Mouse (Mus musculus): ENCODE data around the gene Mospd2.

Gene Mospd2

DNA sequence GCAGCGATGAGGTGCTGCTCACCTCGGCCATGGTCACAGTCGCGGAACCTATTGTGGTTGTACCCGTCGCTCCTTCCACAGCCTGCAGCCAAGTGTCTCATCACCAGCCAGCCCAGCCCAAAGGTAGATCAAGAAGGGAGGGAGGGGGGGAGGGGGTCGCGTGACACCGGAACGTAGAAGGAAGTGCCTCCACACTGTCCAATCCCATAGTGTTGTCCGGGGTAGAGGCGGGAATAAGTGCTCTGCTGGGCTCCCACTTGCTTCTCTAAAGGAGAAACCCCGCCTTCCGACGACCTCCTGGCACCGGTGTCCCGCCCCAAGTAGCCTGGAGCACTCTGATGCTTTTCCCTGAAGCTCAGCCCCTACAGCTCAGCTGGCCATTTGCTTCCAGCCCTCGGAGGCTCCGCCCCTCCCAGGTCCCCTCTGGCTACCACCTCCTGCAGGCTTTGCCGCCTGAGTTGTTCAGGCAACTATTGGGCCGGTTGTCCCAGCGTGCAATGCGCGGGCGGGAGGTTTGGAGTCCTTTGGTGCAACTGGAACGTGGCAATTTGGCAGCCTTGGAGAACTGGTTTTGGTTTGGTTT lies at the start of gene Mospd2, which contains the start of gene Fancb:
TSS of gene Mospd2 (minus strand) at position 183 of the 583 bp plus-strand sequence.
TSS of gene Fancb (plus strand) at position 400 of the 583 bp plus-strand sequence.
- DNase-seq (ENCODE audit: low read depth) = peak; percentile 96

DNA sequence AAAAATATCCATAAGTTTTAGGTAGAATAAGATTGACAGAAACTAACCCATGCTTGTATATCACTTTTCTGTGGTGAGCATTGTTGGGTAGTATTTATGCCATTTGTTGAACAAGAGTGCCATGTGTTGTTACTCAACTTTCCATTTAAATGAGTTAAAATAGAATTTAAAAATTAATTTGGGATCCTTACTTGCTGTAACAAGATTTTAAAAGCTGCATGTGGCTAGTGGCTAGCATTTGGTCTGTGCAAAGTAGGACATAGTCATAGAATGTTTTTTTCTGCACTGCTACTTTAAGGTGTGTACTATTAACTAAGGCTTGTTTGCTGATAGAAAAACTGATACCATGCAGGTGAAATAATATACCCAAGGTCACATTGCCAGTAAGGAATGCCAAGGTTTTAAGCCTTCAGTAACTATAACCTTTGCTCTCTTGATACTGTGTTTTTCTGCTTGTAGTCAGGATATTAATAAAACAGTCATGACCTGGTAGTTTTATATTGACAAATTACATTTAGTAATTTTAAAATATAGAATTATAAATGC lies 24.7 kb upstream of the Mospd2 start, which contains the start of gene Gm17604:
TSS of gene Gm17604 (minus strand) at position 51 of the 546 bp plus-strand sequence.
- DNase-seq (ENCODE audit: low read depth) = no peak

DNA sequence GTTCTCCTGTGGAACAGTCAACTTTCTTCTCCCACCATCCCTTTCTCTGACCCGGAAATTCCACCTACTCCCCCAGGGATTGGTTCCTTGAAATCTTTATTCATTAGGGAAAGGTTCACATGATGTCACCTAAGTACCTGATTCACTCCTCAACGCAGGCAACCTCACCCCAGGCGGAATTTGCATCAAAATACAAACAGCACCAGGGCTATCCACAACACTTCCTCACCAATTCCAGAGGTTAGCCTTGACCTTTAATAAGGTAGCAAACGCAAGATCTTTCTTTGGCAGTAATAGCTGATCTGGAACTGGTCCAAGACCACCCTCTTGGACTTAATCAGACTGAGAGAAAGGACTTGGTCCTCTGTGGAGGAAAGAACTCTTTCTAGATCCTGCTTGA lies 23.0 kb upstream of the Mospd2 start:
- DNase-seq (ENCODE audit: low read depth) = no peak

DNA sequence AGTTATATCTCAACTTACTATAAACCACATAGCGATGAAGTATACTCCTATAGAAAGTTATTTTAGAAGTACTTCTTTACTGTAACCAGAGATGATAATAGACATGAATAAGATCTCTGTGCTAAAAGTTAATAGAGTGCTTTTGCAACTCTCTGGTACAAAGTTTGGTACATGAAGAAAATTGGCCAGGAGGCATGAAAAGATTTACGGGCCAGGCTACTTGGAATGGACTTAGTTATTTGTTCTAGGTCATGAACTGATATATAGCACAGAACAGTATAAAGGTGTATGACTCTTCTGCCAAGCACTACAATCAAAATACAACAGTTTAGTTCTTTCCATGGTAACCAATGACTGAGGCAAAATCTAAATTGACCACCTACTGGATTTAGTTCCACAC lies 1.3 kb downstream of the Mospd2 start:
- DNase-seq (ENCODE audit: low read depth) = no peak

DNA sequence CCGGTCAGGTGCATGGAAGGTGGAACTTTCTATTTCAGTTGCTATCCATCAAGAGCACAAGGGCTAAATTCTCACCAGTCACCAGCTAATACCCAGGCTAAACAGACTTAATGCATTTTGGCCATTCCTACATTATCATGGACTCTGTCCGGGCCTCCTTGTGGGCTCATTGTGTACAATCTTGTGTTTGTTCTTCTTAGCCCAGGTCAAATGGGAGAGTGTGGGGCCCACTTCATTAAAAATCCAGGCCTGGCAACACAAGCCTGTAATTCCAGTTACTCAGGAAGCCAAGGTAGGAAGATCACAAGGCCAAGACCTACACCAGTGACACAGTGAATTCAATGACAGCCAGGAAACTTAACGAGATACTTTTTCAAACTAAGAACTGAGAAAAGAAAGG lies 9.0 kb downstream of the Mospd2 start:
- DNase-seq (ENCODE audit: low read depth) = no peak

DNA sequence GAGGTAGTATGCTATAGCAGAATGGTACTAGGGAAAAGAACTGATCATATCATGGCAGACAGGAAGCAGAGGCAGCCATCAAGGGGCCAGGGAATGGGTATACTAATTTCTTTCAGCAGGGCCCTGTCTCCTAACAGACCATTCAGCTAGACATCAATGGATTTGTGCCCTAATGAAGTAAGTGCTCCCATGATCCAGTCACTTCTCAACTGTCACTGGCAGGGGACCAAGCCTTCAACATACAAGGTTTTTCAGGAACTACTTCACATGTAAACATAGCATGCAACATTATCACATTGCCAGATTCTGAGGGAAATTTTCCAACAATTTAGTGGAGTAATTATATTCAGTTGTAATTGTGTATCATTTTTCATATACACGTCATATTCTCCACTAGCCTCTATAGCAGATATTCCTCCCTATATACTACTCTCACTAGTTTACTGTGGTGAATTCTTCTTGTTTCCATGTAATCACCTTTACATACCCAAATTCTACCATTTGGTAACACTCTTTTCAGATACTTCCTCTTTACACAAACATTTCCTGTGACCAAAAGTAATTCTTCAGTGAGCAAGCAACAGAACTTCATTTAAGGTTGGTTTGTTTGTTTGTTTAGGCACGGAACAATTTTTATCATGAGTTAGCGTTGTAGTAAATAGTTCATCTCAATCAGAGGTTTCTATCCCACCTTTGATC lies 14.3 kb downstream of the Mospd2 start:
- DNase-seq (ENCODE audit: low read depth) = no peak

DNA sequence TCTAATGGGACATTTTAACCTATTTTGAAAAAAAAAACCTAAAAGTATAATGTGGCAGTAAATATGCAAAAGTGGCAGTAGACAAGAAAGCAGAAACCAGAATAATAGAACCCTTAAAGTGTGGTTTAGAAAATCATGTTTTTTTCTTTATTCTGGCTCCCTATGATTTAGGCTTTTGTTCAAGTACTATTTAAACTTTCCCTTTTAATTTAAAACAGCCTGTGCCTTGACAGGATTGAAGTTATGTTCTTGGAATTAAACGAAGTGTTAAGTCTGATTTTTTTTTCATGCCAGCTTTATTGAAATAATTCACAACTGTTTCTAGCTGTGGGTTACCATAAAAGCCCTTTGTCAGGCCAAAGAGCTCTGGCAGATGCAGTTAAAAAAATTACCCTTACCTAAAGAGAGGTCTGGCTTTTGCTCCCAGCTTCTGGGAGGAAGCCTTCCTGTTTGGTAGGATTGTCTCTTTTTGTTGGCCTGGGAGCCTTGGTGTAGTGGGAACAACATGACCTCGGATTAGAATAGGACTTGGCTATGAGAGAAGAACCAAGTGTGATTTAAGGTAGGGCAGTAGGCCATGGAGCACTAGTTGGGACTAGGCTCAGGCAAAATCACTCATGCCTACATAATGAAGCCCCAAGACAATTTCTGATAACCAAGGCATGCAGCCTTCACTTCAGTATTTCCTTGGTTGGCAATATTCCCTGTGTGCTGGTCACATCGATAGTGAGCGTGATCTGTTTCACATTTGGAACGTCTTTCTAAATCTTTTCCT lies 27.4 kb downstream of the Mospd2 start:
- DNase-seq (ENCODE audit: low read depth) = no peak

DNA sequence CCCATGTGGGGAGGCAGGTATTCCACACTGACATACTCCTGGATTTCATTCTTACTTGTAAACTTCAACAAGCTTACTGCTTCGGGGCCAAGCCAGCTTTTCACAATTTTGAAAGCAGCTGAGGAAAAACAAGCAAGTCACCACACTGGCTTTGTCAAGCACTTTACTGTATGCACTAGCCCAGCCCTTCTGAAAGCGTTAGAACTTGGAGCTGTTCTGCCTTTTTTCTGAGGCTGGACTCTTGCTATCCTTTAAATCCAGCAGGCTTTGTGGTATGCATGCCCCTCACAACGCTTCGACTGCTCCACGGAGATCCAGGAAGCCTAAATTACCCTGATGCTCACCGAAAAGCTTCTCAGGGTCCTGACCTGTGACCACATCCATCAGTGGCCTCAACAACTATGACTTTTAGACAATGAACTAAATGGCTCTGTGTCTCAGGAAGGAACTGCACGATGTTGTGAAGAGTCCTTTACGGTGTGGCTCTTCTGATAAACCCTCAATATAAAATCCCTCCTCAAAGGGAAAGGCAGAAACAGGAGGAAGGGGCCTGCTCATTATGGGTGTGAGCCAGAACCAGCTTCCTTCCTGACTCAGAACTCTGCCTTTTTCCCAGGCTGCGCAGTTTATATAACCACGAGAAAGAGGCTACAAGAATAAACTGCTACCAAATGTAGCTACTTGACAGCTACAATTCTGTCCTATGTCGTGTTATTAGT lies 28.2 kb downstream of the Mospd2 start:
- peak; percentile 69 for DNase-seq (ENCODE audit: low read depth)

DNA sequence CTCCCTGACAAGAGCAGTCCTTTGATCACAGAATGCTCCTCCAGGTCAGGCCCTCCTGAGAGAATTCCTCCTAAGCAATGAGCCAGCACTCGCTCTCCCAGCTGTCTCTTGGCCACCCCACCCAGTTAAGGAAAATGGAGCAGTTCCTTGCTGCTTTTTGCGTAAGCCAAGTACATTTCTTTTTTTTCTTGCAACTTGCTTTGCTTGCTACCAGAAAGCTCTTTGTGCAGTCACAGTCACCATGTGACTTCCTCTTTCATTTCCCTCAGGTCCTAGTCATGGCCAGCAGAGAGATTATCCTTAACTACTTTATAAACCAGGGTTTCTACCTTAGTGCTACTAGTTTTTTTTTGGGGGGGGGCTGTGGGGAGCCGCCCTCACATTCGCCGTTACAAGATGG lies 38.6 kb downstream of the Mospd2 start:
- peak; percentile 15 for DNase-seq (ENCODE audit: low read depth)

DNA sequence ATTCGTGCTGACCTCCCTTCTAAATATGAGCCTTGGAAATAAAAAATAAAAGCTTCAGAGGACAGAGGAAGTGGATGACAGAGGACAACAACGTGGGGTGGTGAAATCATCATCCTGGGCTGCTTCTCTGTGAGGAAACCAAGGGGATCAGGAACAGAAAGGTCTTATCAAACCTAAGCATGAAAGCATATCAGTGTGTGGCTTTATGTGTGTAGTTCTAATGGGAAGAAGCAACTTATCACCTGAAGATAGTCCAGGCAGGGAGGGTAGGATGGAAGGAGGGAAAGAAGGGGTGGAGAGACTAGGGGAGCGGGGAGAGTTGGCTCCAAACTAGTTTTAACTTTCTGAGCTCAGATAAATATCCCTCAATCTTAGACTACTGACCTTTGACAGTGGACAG lies 67.2 kb downstream of the Mospd2 start:
- DNase-seq (ENCODE audit: low read depth) = no peak

DNA sequence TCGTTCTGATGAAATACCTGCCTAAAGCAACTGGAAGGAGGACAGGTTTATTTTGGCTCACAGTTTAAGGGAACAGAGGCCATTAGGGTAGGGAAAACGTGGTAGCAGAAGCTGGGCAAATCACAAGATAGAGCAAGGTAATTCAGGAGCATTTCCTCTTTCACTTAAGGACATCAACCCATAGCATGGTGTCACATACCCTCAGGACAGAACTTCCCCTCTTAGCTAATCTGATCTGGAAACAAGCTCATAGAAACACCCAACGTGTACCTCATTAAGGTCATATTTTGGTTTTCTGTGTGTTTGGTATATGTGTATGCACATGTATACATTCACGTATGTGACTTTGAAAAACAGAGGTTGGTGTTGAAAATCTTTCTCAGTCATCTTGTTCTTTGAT lies 68.0 kb downstream of the Mospd2 start:
- DNase-seq (ENCODE audit: low read depth) = no peak

DNA sequence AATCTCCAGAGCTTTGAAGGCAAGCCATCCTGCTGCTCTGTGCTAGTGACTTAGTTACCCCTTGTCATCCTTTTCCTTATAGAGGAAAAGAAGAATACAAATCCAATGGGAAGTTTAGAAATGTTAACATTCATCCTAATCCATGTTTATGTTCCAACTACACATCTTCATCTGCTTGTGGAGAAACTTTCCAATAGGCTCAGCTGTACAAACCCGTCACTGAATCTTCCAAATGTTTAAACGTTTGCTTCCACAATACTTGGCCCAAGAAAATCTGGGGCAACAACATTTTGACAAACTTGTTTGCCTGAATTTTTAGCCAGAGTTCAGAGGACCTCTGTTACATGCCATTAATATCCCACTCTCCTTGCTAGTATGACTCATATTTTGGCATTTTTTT lies 78.3 kb downstream of the Mospd2 start:
- DNase-seq (ENCODE audit: low read depth) = no peak

DNA sequence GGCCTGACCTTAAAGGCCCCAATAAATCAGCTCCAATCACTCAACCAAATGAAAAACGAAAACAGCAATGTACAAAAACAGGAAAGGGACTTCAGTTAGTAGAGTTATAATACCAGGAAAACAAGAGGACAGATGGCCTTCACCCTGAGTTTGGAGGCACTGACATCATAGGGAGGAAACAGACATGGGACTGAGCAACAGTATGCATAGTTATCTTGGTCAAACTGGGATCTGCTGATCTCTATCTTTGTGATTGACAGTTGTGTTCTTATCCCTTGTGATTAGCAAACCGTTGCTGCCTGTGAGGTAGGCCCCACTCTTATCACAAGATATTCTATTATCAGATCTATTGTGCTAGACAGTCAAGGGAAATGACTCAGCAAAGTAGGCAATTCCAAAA lies 80.4 kb downstream of the Mospd2 start:
- DNase-seq (ENCODE audit: low read depth) = peak; percentile 87

DNA sequence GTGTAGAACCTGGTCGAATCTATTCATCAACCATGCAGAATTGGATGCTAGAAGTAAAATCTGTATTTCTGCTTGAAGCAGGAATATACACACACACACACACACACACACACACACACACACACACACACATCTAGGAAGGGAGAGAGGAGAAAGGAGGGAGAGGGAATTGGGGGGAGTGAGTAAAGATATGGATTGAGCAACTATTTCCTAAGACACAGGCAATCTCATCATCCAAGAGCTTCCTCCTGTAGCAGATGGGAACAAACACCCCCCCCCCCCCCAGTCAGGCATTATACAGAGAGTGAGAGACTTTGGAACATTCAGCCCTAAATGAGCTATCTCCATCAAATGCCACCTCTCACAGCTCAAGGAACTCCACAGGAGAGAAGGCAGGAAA lies 93.9 kb downstream of the Mospd2 start:
- DNase-seq (ENCODE audit: low read depth) = peak; percentile 49
